Mouse (Mus musculus) lung, adult 2 months (tissue): ENCODE measurements around the gene Pdk2. TPM values are rescaled to one million over a fixed set of nuclear protein-coding genes. Genes with fewer than 3 reads are reported as not detected.
"Not testable (repeated sequence)": the region's sequence is repeated elsewhere in the genome, so short reads cannot be mapped to it uniquely, and the experiment has no call there.

ENCODE experiments used
- DNase-seq: peaks from one replicate; pipeline ENCODE4 v3.0.0; 2022
- H3K4me1 ChIP-seq: fragments of 200-500 bp; 2 replicates; pipeline ENCODE4 v1.6.1; 2011; ENCODE audit warnings: low read length; ENCODE audit not compliant: control insufficient read depth, insufficient read depth
- H3K4me3 ChIP-seq: fragments of 200-500 bp; replicated peaks from 2 replicates; pipeline ENCODE3; 2011; ENCODE audit warnings: low read depth, mild to moderate bottlenecking, control low read depth, low read length; ENCODE audit errors: extremely low read depth
- CTCF ChIP-seq: fragments of 200-500 bp; IDR thresholded peaks from 2 replicates; pipeline ENCODE4 v1.5.1; 2011; ENCODE audit warnings: mild to moderate bottlenecking, low read length, control low read depth; ENCODE audit not compliant: insufficient read depth
- POLR2A ChIP-seq: fragments of 200-500 bp; IDR thresholded peaks from 2 replicates; pipeline ENCODE4 v1.6.1; 2011; ENCODE audit warnings: low read depth, mild to moderate bottlenecking, control low read depth, low read length, borderline replicate concordance; ENCODE audit errors: extremely low read depth
- WGBS: fragments of 180-500 bp; shearing (Covaris S2); methylation state at CpG from one replicate; pipeline ENCODE4 v1.1.7; 2018; 5-methylcytosine and 5-hydroxymethylcytosine counted together
- polyA plus RNA-seq: library from polyadenylated mRNA; depleted of rRNA; stranded (reverse); fragments of >200 nt; gene quantifications from 2 replicates; pipeline ENCODE4 v1.2.3, GENCODE M21; 2012

Pdk2 gene
- polyA plus RNA-seq, 1 experiment, result 67.3 TPM

- Histone ChIP-seq H3K4me1 (no peaks in the 10 kb centered on the region), H3K4me3 (no peak overlapping the region)
- TF ChIP-seq CTCF (no peak), POLR2A (no peak)
- 71% methylated on average over 3 of the region's 3 CpGs for WGBS
- DNase-seq, result no peak
Observed at GRCm38 (mm10) chr11:95015484-95015883, 25.7 kb downstream of the Pdk2 start.

- WGBS, result 54% methylated on average over 3 of the region's 3 CpGs
- TF ChIP-seq CTCF (no peak), POLR2A (no peak)
- Histone ChIP-seq H3K4me3 (no peak overlapping the region), H3K4me1 (peaks cover 4% of the 10 kb centered on the region)
- DNase-seq, result no peak
Observed at GRCm38 (mm10) chr11:95012487-95012886, 28.7 kb downstream of the Pdk2 start.

GRCm38 (mm10) chr11:95012075-95012474 is 29.1 kb downstream of the Pdk2 start:
- TF ChIP-seq POLR2A (no peak), CTCF (no peak)
- Histone ChIP-seq H3K4me3 (no peak overlapping the region), H3K4me1 (peaks cover 4% of the 10 kb centered on the region)
- 43% methylated on average over 3 of the region's 3 CpGs for WGBS
- DNase-seq, result no peak

DNA sequence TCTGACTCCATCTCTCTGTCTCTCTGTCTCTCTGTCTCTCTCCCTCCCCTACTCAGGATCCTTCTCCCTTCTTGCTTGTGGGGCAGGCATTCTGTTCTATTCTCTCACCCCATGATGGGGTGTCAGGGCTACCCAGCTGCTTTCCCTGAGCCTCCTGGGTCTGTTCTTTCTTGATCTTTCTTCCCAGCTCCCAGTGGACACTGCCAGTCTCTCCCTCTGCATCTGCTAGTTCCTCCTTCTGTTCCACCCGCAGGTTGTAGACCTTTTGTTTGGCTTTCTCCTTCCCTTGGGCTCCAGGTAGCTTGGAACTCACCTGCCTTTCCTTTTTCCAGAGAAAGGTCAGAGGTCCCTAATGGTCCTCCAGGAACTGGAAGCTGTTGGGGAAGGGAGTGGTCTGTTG is 29.7 kb downstream of the Pdk2 start:
- TF ChIP-seq CTCF, result no peak
- TF ChIP-seq POLR2A, result no peak
- no peak for DNase-seq
- H3K4me3 ChIP-seq, result no peak overlapping the region
- H3K4me1 ChIP-seq, result peaks cover 9% of the 10 kb centered on the region
- WGBS, result 50% methylated on average over 1 of the region's 1 CpGs

GRCm38 (mm10) chr11:95010841-95011403 is 30.2 kb downstream of the Pdk2 start:
- DNase-seq, H3K4me3 ChIP-seq, H3K4me1 ChIP-seq: not testable (repeated sequence)
- 51% methylated on average over 4 of the region's 4 CpGs for WGBS

DNA sequence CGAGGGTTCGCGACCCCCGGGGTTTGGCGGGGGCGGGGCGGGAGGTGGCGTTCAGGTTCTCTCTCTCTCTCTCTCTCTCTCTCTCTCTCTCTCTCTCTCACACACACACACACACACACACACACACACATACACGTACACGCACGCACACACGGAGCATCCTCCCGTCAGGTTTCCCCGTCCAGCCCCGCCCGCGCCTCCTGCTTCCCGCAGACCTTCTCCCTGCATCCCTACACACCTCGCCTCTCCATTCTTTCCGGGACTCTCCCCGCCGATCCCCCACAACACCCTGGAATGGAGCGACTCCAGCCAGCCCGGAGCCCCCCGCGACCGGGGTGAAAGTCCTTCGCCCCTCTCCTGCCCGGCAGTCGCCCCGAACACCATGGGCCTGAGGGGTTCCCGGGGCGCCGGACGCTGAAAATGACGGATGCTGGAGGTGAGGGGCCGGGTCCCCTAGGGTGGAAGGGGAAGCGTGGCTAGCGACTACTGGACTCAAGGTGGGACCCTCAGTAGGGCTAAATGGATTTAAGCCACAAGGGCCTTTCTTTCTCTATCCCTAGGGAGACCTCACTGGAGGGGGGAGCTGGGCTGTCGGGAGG is 30.9 kb downstream of the Pdk2 start:
- peaks cover 9% of the 10 kb centered on the region for H3K4me1 ChIP-seq
- TF ChIP-seq POLR2A, result no peak
- no peak for TF ChIP-seq CTCF
- 3% methylated on average over 33 of the region's 40 CpGs for WGBS
- no peak for DNase-seq
- H3K4me3 ChIP-seq, result peak overlapping the region; percentile 59

GRCm38 (mm10) chr11:95009629-95010014 is 31.5 kb downstream of the Pdk2 start, which contains the start of gene Samd14:
Gene Samd14, plus strand, starts transcription at chr11:95009879.
- TF ChIP-seq CTCF, result no peak
- TF ChIP-seq POLR2A, result no peak
- no peak for DNase-seq
- H3K4me1 ChIP-seq, result peaks cover 9% of the 10 kb centered on the region
- under 1% methylated on average over 31 of the region's 32 CpGs for WGBS
- H3K4me3 ChIP-seq, result peak within 1 kb of the TSS; percentile 59

GRCm38 (mm10) chr11:95008661-95009628 is 32.2 kb downstream of the Pdk2 start:
- H3K4me3 ChIP-seq, result peak overlapping the region; percentile 59
- DNase-seq, result no peak
- peaks cover 9% of the 10 kb centered on the region for H3K4me1 ChIP-seq
- TF ChIP-seq CTCF, result no peak
- no peak for TF ChIP-seq POLR2A
- 20% methylated on average over 15 of the region's 15 CpGs for WGBS

DNA sequence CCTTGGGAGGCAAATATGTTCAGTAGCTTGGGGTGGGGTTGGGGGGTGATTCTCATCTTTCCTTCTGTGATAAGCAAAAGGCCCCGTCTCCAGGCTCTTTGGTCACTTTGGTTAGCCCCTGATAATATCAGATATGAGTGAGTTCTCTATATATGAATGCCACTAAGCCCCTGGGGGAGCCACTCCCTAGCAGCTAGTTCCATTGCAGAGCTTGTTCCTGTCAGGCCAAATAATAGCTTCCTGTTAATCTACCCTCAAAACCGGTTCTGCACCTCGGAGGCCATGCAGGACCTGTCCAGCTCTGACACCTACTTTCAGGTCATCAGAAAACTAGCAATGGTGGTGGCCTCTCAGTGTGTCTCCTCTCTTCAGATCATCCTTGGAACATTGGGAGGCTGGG is 33.7 kb downstream of the Pdk2 start:
- DNase-seq, result no peak
- Histone ChIP-seq H3K4me3 (no peak overlapping the region), H3K4me1 (peaks cover 9% of the 10 kb centered on the region)
- TF ChIP-seq CTCF (no peak), POLR2A (no peak)
- WGBS, result 27% methylated on average over 3 of the region's 3 CpGs
